Mouse (Mus musculus) midbrain, embryonic 14.5 days (tissue): ENCODE data around the gene Gm20388. TPM values are rescaled to one million over a fixed set of nuclear protein-coding genes. Genes with fewer than 3 reads are reported as not detected.
A peak's percentile ranks its signal among the peaks of the same experiment; 100 is the strongest.

ENCODE experiments used
- ATAC-seq: fragments of 200-750 bp; cut with Nextera tagmentation; 2 replicates; pipeline ENCODE4 v1.8.0; 2017; ENCODE audit warnings: moderate number of reproducible peaks, moderate library complexity; ENCODE audit not compliant: low FRiP score, low TSS enrichment
- DNase-seq: peaks from one replicate; pipeline ENCODE4 v3.0.0-alpha.2; 2015
- H3K27ac ChIP-seq: fragments of 300-500 bp; sonication (generic); replicated peaks from 2 replicates; pipeline ENCODE4 v1.5.1; 2014; ENCODE audit warnings: mild to moderate bottlenecking, low read depth, low read length, moderate library complexity
- H3K27me3 ChIP-seq: fragments of 300-500 bp; sonication (generic); 2 replicates; pipeline ENCODE4 v1.6.1; 2014; ENCODE audit warnings: low read length, control low read depth, mixed read lengths; ENCODE audit not compliant: control insufficient read depth, insufficient read depth
- H3K36me3 ChIP-seq: fragments of 300-500 bp; sonication (generic); 2 replicates; pipeline ENCODE4 v1.6.1; 2014; ENCODE audit warnings: low read length, control low read depth; ENCODE audit not compliant: control insufficient read depth, insufficient read depth
- H3K4me1 ChIP-seq: fragments of 300-500 bp; sonication (generic); 2 replicates; pipeline ENCODE4 v1.6.1; 2014; ENCODE audit warnings: mild to moderate bottlenecking, antibody characterized with exemption, low read length, control low read depth; ENCODE audit not compliant: control insufficient read depth, insufficient read depth
- H3K4me2 ChIP-seq: fragments of 300-500 bp; sonication (generic); 2 replicates; pipeline ENCODE4 v1.6.1; 2014; ENCODE audit warnings: mild to moderate bottlenecking, low read length, moderate library complexity
- H3K4me3 ChIP-seq: fragments of 300-500 bp; sonication (generic); replicated peaks from 2 replicates; pipeline ENCODE4 v1.5.1; 2014; ENCODE audit warnings: low read depth, low read length
- H3K9ac ChIP-seq: fragments of 300-500 bp; sonication (generic); replicated peaks from 2 replicates; pipeline ENCODE4 v1.6.1; 2014; ENCODE audit warnings: mild to moderate bottlenecking, low read length, moderate library complexity
- H3K9me3 ChIP-seq: fragments of 300-500 bp; sonication (generic); 2 replicates; pipeline ENCODE4 v1.6.1; 2016; ENCODE audit warnings: low read length, control low read depth, mixed read lengths; ENCODE audit not compliant: control insufficient read depth
- WGBS: fragments of 180-500 bp; shearing (Covaris S2); extraction: QIAGEN DNeasy Blood & Tissue Kit; methylation state at CpG from one replicate; pipeline ENCODE4 v1.1.7; 2014; 5-methylcytosine and 5-hydroxymethylcytosine counted together
- polyA plus RNA-seq: library from polyadenylated mRNA; unstranded; fragments of >200 nt; fragmentation: Nextera tagmentation; extraction: Ambion mirVana; gene quantifications from 2 replicates; pipeline ENCODE4 v1.2.1, GENCODE M21; 2014

The Gm20388 gene
- polyA plus RNA-seq, 1 experiment from 2014 or later: 4.1 TPM

DNA sequence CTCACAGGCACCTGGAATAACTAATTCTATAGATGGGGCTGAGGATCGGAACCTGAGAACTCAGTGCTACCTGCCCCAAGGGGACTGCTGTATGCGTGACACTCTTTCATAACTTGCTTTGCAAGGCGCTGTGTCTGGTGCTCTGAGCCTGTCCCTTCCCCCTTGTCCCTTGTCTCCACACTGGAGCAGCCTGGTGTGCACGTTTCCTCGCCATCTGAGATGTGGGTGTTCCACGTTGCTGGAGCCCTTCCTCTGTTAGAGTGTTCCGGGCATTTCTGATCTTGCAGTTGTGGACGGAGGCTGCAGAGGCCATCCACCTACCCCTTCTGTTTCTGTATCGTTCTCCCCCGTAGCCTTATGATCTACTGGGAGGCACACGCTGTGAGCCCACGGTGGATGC, 1847.8 kb downstream of the Gm20388 start:
- Histone ChIP-seq H3K4me1 (no peaks in the 10 kb centered on the region), H3K27me3 (no peaks in the 10 kb centered on the region), H3K27ac (no peak overlapping the region), H3K4me2 (no peak overlapping the region), H3K4me3 (no peak overlapping the region), H3K9me3 (no peaks in the 10 kb centered on the region), H3K9ac (no peak overlapping the region), H3K36me3 (no peaks in the 10 kb centered on the region)
- DNase-seq (no peak), ATAC-seq (no peak)
- 79% methylated on average over 12 of the region's 12 CpGs for WGBS

DNA sequence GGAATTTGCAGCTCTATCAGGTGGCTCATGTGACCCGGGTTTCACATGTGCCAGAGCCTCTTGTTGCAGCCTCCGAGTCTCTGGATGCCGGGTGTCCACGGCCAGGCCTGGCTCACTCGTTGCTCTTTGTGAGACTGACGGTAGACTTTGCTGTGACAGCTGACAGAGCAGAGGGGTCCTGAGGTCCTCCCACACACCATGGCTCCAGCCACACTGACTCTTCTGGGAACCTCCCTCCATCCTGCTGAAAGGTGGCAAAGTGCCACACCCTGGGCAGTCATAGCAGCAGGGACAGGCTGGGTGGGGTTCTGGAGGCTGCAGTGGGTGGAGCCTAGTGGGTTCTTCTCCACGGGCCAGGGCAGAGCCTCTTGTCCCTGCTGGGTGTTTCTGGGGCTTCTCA, 1849.8 kb downstream of the Gm20388 start:
- no peak overlapping the region for H3K4me3 ChIP-seq
- WGBS: 80% methylated on average over 7 of the region's 7 CpGs
- H3K4me1 ChIP-seq: no peaks in the 10 kb centered on the region
- no peak overlapping the region for H3K4me2 ChIP-seq
- H3K27me3 ChIP-seq: no peaks in the 10 kb centered on the region
- H3K9me3 ChIP-seq: no peaks in the 10 kb centered on the region
- no peak overlapping the region for H3K9ac ChIP-seq
- no peak overlapping the region for H3K27ac ChIP-seq
- no peaks in the 10 kb centered on the region for H3K36me3 ChIP-seq
- no peak for DNase-seq
- ATAC-seq: no peak

DNA sequence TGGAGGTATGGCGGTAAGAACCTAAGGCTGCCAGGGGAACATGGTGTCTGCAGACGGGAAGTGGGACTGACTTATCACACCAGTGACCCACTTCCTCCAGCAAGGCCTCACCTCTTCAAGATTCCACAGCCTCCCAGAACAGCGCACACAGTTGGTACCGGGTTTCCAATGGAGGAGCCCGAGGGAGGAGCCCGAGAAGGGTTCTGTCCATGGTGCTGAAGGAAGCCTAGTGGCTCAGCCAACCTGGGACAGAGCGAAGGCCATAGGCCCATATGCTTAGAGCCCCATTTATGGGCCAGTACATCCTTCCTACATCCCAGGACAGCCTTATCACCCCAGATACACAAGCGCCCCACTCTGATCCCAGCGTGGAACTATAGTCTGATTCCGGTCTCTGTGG, 1850.8 kb downstream of the Gm20388 start:
- Histone ChIP-seq H3K9ac (no peak overlapping the region), H3K27ac (no peak overlapping the region), H3K4me2 (no peak overlapping the region), H3K4me1 (no peaks in the 10 kb centered on the region), H3K36me3 (no peaks in the 10 kb centered on the region), H3K27me3 (no peaks in the 10 kb centered on the region), H3K9me3 (no peaks in the 10 kb centered on the region), H3K4me3 (no peak overlapping the region)
- ATAC-seq (no peak), DNase-seq (peak; percentile 49)
- WGBS: 36% methylated on average over 10 of the region's 10 CpGs

DNA sequence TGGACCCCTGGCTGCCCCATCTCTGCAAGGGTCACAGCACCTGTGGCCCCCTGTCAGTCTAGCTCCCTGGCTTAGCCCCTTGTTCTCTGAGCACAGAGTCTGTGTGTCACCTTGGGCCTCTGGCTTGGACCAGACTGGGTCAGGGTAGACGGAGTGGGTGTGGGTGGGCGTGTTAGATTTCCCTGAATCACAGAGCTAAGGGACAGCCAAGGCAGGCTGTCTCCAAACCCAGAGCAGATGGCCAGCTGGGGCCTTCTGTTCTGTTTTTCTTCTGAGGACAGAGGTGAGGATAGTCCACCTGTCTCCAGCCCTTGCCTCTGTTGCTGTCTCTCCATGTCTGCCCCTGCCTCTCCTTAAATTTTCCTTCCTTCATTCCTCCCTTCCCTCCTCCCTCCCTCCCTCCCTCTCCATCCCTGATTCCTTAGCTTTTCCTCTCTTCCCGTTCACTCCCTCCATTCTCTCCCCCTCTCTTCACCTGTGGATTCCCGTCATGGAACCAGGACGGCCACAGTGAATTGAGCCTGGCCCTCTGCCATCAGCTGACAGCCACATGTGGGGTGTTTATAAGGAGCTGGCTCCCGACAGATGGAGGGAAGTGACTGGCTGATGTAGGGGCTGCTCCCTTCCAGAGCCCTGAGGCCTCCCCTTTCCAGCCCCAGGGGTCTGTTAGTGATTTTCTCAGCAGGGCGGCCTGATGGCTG, 1852.5 kb downstream of the Gm20388 start:
- no peak overlapping the region for H3K4me2 ChIP-seq
- H3K36me3 ChIP-seq: no peaks in the 10 kb centered on the region
- peak; percentile 36 for DNase-seq
- H3K9me3 ChIP-seq: no peaks in the 10 kb centered on the region
- no peak overlapping the region for H3K27ac ChIP-seq
- H3K4me1 ChIP-seq: no peaks in the 10 kb centered on the region
- 61% methylated on average over 7 of the region's 7 CpGs for WGBS
- no peaks in the 10 kb centered on the region for H3K27me3 ChIP-seq
- ATAC-seq: no peak
- no peak overlapping the region for H3K4me3 ChIP-seq
- no peak overlapping the region for H3K9ac ChIP-seq

DNA sequence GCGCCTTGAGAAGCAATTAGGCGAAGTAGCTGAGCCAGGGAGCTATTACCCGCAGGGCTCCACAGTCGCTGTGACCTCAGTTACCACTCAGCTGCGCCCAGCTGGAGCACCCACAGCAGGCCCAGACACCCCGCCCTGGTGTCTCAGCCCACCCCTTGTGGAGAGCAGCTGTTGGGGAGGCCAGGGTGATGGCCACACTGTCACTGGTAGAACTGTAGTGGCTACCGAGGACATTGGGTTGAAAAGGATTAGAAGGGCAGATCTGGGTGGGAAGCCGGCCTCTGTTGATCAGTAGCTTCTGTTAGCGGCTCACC, 1853.0 kb downstream of the Gm20388 start:
- Histone ChIP-seq H3K27ac (no peak overlapping the region), H3K9ac (no peak overlapping the region), H3K36me3 (no peaks in the 10 kb centered on the region), H3K27me3 (no peaks in the 10 kb centered on the region), H3K4me3 (no peak overlapping the region), H3K4me2 (no peak overlapping the region), H3K9me3 (no peaks in the 10 kb centered on the region), H3K4me1 (no peaks in the 10 kb centered on the region)
- no peak for ATAC-seq
- no peak for DNase-seq
- WGBS: 71% methylated on average over 9 of the region's 9 CpGs

DNA sequence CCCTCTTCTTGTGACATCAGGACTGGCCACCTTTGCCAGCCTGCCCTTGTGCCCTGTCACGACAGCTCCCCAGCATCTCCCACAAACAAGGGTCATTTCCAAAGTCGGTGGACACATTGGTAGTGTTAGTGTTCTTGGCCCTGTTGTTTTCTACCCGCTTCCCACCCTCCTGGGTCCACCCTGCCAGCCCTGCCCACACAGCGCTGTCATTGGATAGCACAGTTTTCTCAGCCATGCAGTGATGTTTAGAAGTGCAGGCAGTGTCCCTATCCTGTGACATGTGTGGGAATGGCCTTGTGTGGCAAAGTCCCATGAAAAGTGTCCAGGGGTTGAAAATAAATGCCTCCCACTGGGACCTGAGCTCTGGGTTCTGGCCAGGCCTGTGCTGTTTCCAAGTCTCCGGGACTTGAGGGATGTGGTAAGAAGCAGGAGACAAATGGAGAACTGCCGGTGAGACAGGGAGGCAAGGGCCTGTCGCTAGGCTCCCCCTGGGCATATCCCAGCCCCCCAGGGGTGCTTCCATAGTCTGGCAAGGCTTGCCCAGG, 1855.0 kb downstream of the Gm20388 start:
- 82% methylated on average over 7 of the region's 7 CpGs for WGBS

DNA sequence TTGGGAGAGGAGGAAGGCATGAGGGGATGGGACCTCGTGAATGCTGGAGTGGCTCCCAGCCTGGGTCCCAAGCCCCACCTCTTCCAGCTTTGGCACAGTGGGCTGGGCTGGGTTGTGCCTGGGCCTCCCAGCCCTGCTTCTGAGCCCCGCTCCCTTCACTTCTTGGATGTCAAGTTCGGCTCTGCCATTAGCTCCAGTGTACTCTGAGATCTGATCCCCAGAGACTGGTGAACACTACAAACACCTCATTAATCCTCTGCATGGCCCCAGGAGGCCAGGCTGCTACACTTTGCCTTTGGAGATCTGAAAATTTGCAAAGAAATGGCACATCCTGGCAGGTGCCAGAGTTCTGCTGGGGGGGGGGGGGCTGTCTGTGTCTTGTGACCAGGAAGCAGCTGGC, 1858.5 kb downstream of the Gm20388 start:
- ATAC-seq (no peak), DNase-seq (peak; percentile 23)
- no peaks in the 10 kb centered on the region for H3K36me3 ChIP-seq
- 58% methylated on average over 3 of the region's 3 CpGs for WGBS
- no peak overlapping the region for H3K27ac ChIP-seq
- H3K9ac ChIP-seq: no peak overlapping the region
- no peak overlapping the region for H3K4me2 ChIP-seq
- no peak overlapping the region for H3K4me3 ChIP-seq
- no peaks in the 10 kb centered on the region for H3K9me3 ChIP-seq
- no peaks in the 10 kb centered on the region for H3K27me3 ChIP-seq
- H3K4me1 ChIP-seq: peaks cover 15% of the 10 kb centered on the region

More for the DNA sequence above, 1855.0 kb downstream of the Gm20388 start:
- Histone ChIP-seq H3K27ac (no peak overlapping the region), H3K4me1 (peaks cover 2% of the 10 kb centered on the region; the same call in 1 of the 2 replicates), H3K36me3 (no peaks in the 10 kb centered on the region), H3K4me2 (no peak overlapping the region), H3K27me3 (no peaks in the 10 kb centered on the region), H3K9me3 (no peaks in the 10 kb centered on the region), H3K9ac (no peak overlapping the region), H3K4me3 (no peak overlapping the region)
- ATAC-seq (no peak), DNase-seq (no peak)

DNA sequence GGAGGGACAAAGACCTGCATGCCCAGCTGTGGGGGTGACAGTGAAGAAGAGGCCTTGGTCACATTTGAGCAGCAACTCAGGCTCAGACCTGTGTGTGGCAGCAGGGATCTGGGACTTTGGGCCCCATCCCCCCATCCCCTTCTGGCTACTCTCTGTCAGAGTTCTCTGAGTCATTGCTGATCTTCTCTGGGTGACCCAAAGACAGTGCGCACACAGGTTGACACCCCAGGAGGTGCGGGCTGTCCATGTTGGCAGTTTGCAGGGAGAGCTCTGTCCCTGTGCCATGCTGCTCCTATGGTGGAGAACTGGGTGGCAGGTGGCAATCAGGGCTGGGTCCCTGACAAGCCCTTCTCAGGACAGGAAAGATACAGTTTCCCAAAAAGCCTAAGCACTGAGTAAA, 1859.0 kb downstream of the Gm20388 start:
- Histone ChIP-seq H3K27me3 (no peaks in the 10 kb centered on the region), H3K9me3 (no peaks in the 10 kb centered on the region), H3K4me3 (no peak overlapping the region), H3K9ac (no peak overlapping the region), H3K4me1 (peaks cover 15% of the 10 kb centered on the region), H3K27ac (no peak overlapping the region), H3K4me2 (no peak overlapping the region), H3K36me3 (no peaks in the 10 kb centered on the region)
- no peak for DNase-seq
- WGBS: 98% methylated on average over 2 of the region's 2 CpGs
- no peak for ATAC-seq
